Mouse (Mus musculus): ENCODE measurements around the gene Cpne4.

The Cpne4 gene

GRCm38 (mm10) chr9:105046014-105046413, 498.9 kb downstream of the Cpne4 start:
- DNase-seq (ENCODE audit: low read depth), result no peak

GRCm38 (mm10) chr9:105048351-105048750, 501.3 kb downstream of the Cpne4 start:
- DNase-seq (ENCODE audit: low read depth), result no peak

- DNase-seq (ENCODE audit: low read depth), result no peak
These were observed 502.6 kb downstream of the Cpne4 start for GRCm38 (mm10) chr9:105049636-105050035.

DNA sequence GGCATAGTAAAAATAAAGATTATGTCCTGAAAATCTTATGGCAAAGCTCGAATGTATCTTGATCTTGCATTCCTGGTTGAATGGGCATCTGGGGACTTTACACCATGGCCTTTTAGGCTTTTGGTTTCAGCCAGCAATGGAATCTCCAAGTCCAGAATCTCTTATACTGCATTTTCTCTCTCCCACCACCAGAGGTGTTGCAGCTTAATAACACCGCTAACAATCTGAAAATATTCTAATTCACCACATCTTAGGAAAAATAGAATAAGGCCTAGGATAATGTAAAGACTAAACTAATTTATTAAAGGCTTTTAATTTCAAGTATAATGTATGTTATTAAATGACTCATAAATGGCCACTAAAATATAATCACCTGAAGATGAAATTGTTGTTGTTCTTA, 503.2 kb downstream of the Cpne4 start:
- no peak for DNase-seq (ENCODE audit: low read depth)

- peak; percentile 68 for DNase-seq (ENCODE audit: low read depth)
These were observed 506.1 kb downstream of the Cpne4 start, which contains the start of gene Mrpl3 for GRCm38 (mm10) chr9:105053147-105053557. TSS of gene Mrpl3 (plus strand) at chr9:105053239.

- DNase-seq (ENCODE audit: low read depth), result peak; percentile 4
These were observed 506.7 kb downstream of the Cpne4 start for GRCm38 (mm10) chr9:105053812-105054211.

GRCm38 (mm10) chr9:105069106-105069505, 522.0 kb downstream of the Cpne4 start:
- no peak for DNase-seq (ENCODE audit: low read depth)

DNA sequence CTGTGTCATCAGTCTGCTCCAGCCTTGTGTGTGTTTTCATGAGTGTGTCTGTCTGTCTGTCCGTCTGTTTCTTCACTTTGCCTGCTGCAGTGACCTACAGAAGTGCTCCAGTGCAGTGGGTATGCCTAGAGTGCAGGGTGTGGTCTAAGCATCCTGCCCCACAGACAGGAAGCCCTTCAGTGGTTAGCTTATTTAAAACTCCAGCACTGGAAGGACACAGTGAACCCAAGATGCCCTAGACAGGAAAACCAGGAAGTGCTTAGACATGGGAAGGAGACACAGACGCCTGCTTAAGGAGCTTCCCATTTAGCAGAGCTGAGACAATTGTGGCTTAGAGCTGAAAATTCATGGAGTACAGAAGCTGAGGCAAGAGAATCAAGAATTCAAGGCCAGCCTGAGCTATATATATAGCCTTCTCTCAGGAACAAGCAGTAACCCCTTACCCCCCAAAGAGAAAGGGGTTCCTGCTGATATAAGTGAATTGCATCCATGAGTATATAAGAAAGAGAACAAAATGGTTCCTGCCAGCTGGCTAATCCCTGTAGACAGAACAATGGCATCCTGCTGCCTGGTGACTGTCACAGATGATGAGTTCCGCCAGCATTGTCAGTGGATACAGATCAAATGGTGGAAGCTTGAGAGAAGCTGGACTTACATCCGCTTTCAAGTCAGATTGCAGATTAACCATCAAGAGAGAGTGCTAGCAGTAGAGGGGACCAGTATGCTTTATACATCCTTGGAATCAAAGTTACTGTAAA, 526.1 kb downstream of the Cpne4 start:
- no peak for DNase-seq (ENCODE audit: low read depth)

DNA sequence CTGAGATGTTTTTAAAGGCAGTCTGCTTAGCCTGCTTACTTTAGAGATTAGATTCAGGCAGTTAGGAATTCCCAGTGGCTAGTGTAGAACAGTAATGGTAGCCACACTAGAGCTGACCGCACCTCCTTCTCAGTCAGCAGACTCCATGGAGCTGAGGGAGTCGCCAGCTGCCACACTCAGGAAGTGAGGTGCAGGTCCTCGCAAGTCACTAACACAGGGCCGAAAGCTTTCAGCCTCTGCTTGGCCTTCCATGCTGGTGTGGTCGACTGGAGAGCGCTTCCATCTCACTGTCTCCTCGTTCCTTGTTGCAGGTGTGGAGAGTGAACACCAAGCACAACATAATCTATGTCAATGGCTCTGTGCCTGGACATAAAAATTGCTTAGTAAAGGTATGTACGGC, 527.8 kb downstream of the Cpne4 start:
- no peak for DNase-seq (ENCODE audit: low read depth)

- no peak for DNase-seq (ENCODE audit: low read depth)
These were observed 529.8 kb downstream of the Cpne4 start for GRCm38 (mm10) chr9:105076756-105077424.

GRCm38 (mm10) chr9:105078460-105078859, 531.4 kb downstream of the Cpne4 start:
- no peak for DNase-seq (ENCODE audit: low read depth)

- DNase-seq (ENCODE audit: low read depth), result no peak
These were observed 533.2 kb downstream of the Cpne4 start for GRCm38 (mm10) chr9:105080246-105080645.

All from c-Kit-positive CD71-positive TER-119-negative erythroid progenitor cells, embryonic 14.5 days (primary cell).